Mouse (Mus musculus): ENCODE results near the gene Cd5l. TPM values are rescaled to one million over a fixed set of nuclear protein-coding genes. Genes with fewer than 3 reads are reported as not detected.

The Cd5l gene
- polyA plus RNA-seq, 1 experiment from 2014 or later: 0.22 TPM

- Histone ChIP-seq H3K27me3 (ENCODE audit: control insufficient read depth, insufficient read depth, low read length) (no peaks in the 10 kb centered on the region), H3K4me2 (ENCODE audit: low read depth, low read length) (no peak overlapping the region), H3K27ac (ENCODE audit: low read length) (peak overlapping the region; percentile 71), H3K36me3 (ENCODE audit: control insufficient read depth, insufficient read depth) (no peaks in the 10 kb centered on the region), H3K4me1 (ENCODE audit: control insufficient read depth, insufficient read depth, low read length) (peaks cover 10% of the 10 kb centered on the region), H3K9me3 (replicated peaks; ENCODE audit: control insufficient read depth, low read length) (no peaks in the 10 kb centered on the region), H3K9ac (ENCODE audit: low read length) (no peak overlapping the region), H3K4me3 (ENCODE audit: low read length) (no peak overlapping the region)
- ATAC-seq (replicated peaks; ENCODE audit: extremely low read depth, insufficient read depth, low FRiP score): peak; percentile 67; the same call in 1 of the 2 replicates
- 73% methylated on average over 1 of the region's 1 CpGs for WGBS
Measured at GRCm38 (mm10) chr3:87390935-87391334, 33.3 kb downstream of the Cd5l start.

GRCm38 (mm10) chr3:87398809-87399208, 41.1 kb downstream of the Cd5l start:
- H3K9ac ChIP-seq (ENCODE audit: low read length): no peak overlapping the region
- 56% methylated on average over 4 of the region's 4 CpGs for WGBS
- H3K27me3 ChIP-seq (ENCODE audit: control insufficient read depth, insufficient read depth, low read length): no peaks in the 10 kb centered on the region
- no peak overlapping the region for H3K4me3 ChIP-seq (ENCODE audit: low read length)
- no peak overlapping the region for H3K4me2 ChIP-seq (ENCODE audit: low read depth, low read length)
- no peaks in the 10 kb centered on the region for H3K36me3 ChIP-seq (ENCODE audit: control insufficient read depth, insufficient read depth)
- ATAC-seq (replicated peaks; ENCODE audit: extremely low read depth, insufficient read depth, low FRiP score): no peak
- no peak overlapping the region for H3K27ac ChIP-seq (ENCODE audit: low read length)
- no peaks in the 10 kb centered on the region for H3K9me3 ChIP-seq (replicated peaks; ENCODE audit: control insufficient read depth, low read length)
- H3K4me1 ChIP-seq (ENCODE audit: control insufficient read depth, insufficient read depth, low read length): no peaks in the 10 kb centered on the region

- ATAC-seq (replicated peaks; ENCODE audit: extremely low read depth, insufficient read depth, low FRiP score): no peak
- Histone ChIP-seq H3K27ac (ENCODE audit: low read length) (no peak overlapping the region), H3K4me2 (ENCODE audit: low read depth, low read length) (no peak overlapping the region), H3K27me3 (ENCODE audit: control insufficient read depth, insufficient read depth, low read length) (no peaks in the 10 kb centered on the region), H3K4me1 (ENCODE audit: control insufficient read depth, insufficient read depth, low read length) (no peaks in the 10 kb centered on the region), H3K9ac (ENCODE audit: low read length) (no peak overlapping the region), H3K4me3 (ENCODE audit: low read length) (no peak overlapping the region), H3K36me3 (ENCODE audit: control insufficient read depth, insufficient read depth) (no peaks in the 10 kb centered on the region), H3K9me3 (replicated peaks; ENCODE audit: control insufficient read depth, low read length) (no peaks in the 10 kb centered on the region)
- WGBS: 73% methylated on average over 4 of the region's 4 CpGs
Measured at GRCm38 (mm10) chr3:87399906-87400305, 42.2 kb downstream of the Cd5l start.

GRCm38 (mm10) chr3:87401321-87401720, 43.6 kb downstream of the Cd5l start:
- Histone ChIP-seq H3K4me3 (ENCODE audit: low read length) (no peak overlapping the region), H3K4me2 (ENCODE audit: low read depth, low read length) (no peak overlapping the region), H3K27ac (ENCODE audit: low read length) (no peak overlapping the region), H3K36me3 (ENCODE audit: control insufficient read depth, insufficient read depth) (no peaks in the 10 kb centered on the region), H3K9ac (ENCODE audit: low read length) (no peak overlapping the region), H3K27me3 (ENCODE audit: control insufficient read depth, insufficient read depth, low read length) (no peaks in the 10 kb centered on the region), H3K4me1 (ENCODE audit: control insufficient read depth, insufficient read depth, low read length) (no peaks in the 10 kb centered on the region), H3K9me3 (replicated peaks; ENCODE audit: control insufficient read depth, low read length) (no peaks in the 10 kb centered on the region)
- no peak for ATAC-seq (replicated peaks; ENCODE audit: extremely low read depth, insufficient read depth, low FRiP score)
- 53% methylated on average over 5 of the region's 5 CpGs for WGBS

GRCm38 (mm10) chr3:87408171-87408570, 50.5 kb downstream of the Cd5l start:
- Histone ChIP-seq H3K9me3 (replicated peaks; ENCODE audit: control insufficient read depth, low read length) (no peaks in the 10 kb centered on the region), H3K36me3 (ENCODE audit: control insufficient read depth, insufficient read depth) (no peaks in the 10 kb centered on the region), H3K9ac (ENCODE audit: low read length) (no peak overlapping the region), H3K4me1 (ENCODE audit: control insufficient read depth, insufficient read depth, low read length) (no peaks in the 10 kb centered on the region), H3K27me3 (ENCODE audit: control insufficient read depth, insufficient read depth, low read length) (no peaks in the 10 kb centered on the region), H3K4me2 (ENCODE audit: low read depth, low read length) (no peak overlapping the region), H3K27ac (ENCODE audit: low read length) (no peak overlapping the region), H3K4me3 (ENCODE audit: low read length) (no peak overlapping the region)
- ATAC-seq (replicated peaks; ENCODE audit: extremely low read depth, insufficient read depth, low FRiP score): no peak
- 33% methylated on average over 4 of the region's 4 CpGs for WGBS

GRCm38 (mm10) chr3:87409196-87409935, 51.7 kb downstream of the Cd5l start:
- no peaks in the 10 kb centered on the region for H3K9me3 ChIP-seq (replicated peaks; ENCODE audit: control insufficient read depth, low read length)
- no peaks in the 10 kb centered on the region for H3K4me1 ChIP-seq (ENCODE audit: control insufficient read depth, insufficient read depth, low read length)
- no peak overlapping the region for H3K27ac ChIP-seq (ENCODE audit: low read length)
- H3K4me3 ChIP-seq (ENCODE audit: low read length): no peak overlapping the region
- H3K36me3 ChIP-seq (ENCODE audit: control insufficient read depth, insufficient read depth): no peaks in the 10 kb centered on the region
- H3K4me2 ChIP-seq (ENCODE audit: low read depth, low read length): no peak overlapping the region
- no peak for ATAC-seq (replicated peaks; ENCODE audit: extremely low read depth, insufficient read depth, low FRiP score)
- no peak overlapping the region for H3K9ac ChIP-seq (ENCODE audit: low read length)
- no peaks in the 10 kb centered on the region for H3K27me3 ChIP-seq (ENCODE audit: control insufficient read depth, insufficient read depth, low read length)
- 83% methylated on average over 4 of the region's 4 CpGs for WGBS

- Histone ChIP-seq H3K9ac (ENCODE audit: low read length) (no peak overlapping the region), H3K4me1 (ENCODE audit: control insufficient read depth, insufficient read depth, low read length) (no peaks in the 10 kb centered on the region), H3K27ac (ENCODE audit: low read length) (no peak overlapping the region), H3K4me3 (ENCODE audit: low read length) (no peak overlapping the region), H3K36me3 (ENCODE audit: control insufficient read depth, insufficient read depth) (no peaks in the 10 kb centered on the region), H3K4me2 (ENCODE audit: low read depth, low read length) (no peak overlapping the region), H3K9me3 (replicated peaks; ENCODE audit: control insufficient read depth, low read length) (no peaks in the 10 kb centered on the region), H3K27me3 (ENCODE audit: control insufficient read depth, insufficient read depth, low read length) (no peaks in the 10 kb centered on the region)
- 79% methylated on average over 6 of the region's 6 CpGs for WGBS
- ATAC-seq (replicated peaks; ENCODE audit: extremely low read depth, insufficient read depth, low FRiP score): no peak
Measured at GRCm38 (mm10) chr3:87410605-87411004, 52.9 kb downstream of the Cd5l start.

GRCm38 (mm10) chr3:87411150-87411549, 53.5 kb downstream of the Cd5l start:
- Histone ChIP-seq H3K4me2 (ENCODE audit: low read depth, low read length) (no peak overlapping the region), H3K4me3 (ENCODE audit: low read length) (no peak overlapping the region), H3K9me3 (replicated peaks; ENCODE audit: control insufficient read depth, low read length) (no peaks in the 10 kb centered on the region), H3K27me3 (ENCODE audit: control insufficient read depth, insufficient read depth, low read length) (no peaks in the 10 kb centered on the region), H3K4me1 (ENCODE audit: control insufficient read depth, insufficient read depth, low read length) (no peaks in the 10 kb centered on the region), H3K36me3 (ENCODE audit: control insufficient read depth, insufficient read depth) (no peaks in the 10 kb centered on the region), H3K9ac (ENCODE audit: low read length) (no peak overlapping the region), H3K27ac (ENCODE audit: low read length) (no peak overlapping the region)
- ATAC-seq (replicated peaks; ENCODE audit: extremely low read depth, insufficient read depth, low FRiP score): peak; percentile 28; the same call in 1 of the 2 replicates
- WGBS: 13% methylated on average over 11 of the region's 12 CpGs

- H3K36me3 ChIP-seq (ENCODE audit: control insufficient read depth, insufficient read depth): no peaks in the 10 kb centered on the region
- no peak overlapping the region for H3K4me2 ChIP-seq (ENCODE audit: low read depth, low read length)
- 61% methylated on average over 1 of the region's 1 CpGs for WGBS
- H3K9ac ChIP-seq (ENCODE audit: low read length): no peak overlapping the region
- no peak for ATAC-seq (replicated peaks; ENCODE audit: extremely low read depth, insufficient read depth, low FRiP score)
- no peaks in the 10 kb centered on the region for H3K9me3 ChIP-seq (replicated peaks; ENCODE audit: control insufficient read depth, low read length)
- no peak overlapping the region for H3K27ac ChIP-seq (ENCODE audit: low read length)
- no peaks in the 10 kb centered on the region for H3K27me3 ChIP-seq (ENCODE audit: control insufficient read depth, insufficient read depth, low read length)
- H3K4me3 ChIP-seq (ENCODE audit: low read length): no peak overlapping the region
- H3K4me1 ChIP-seq (ENCODE audit: control insufficient read depth, insufficient read depth, low read length): no peaks in the 10 kb centered on the region
Measured at GRCm38 (mm10) chr3:87420645-87421044, 63.0 kb downstream of the Cd5l start.
